Mouse (Mus musculus) C2C12 (cell line): Measurements from ENCODE around the gene Gm44790. TPM values are rescaled to one million over a fixed set of nuclear protein-coding genes. Genes with fewer than 3 reads are reported as not detected.

Source experiments
- H3K27me3 ChIP-seq: one replicate; pipeline ENCODE4 v1.6.1; 2011; ENCODE audit not compliant: control insufficient read depth, insufficient read depth, insufficient read length
- H3K36me3 ChIP-seq: one replicate; pipeline ENCODE4 v1.6.1; 2011; ENCODE audit not compliant: control insufficient read depth, insufficient read depth
- H3K4me3 ChIP-seq: one replicate; pipeline ENCODE4 v1.5.1; 2011; ENCODE audit warnings: mild to moderate bottlenecking, control low read depth; ENCODE audit not compliant: poor library complexity, insufficient read depth, severe bottlenecking
- H3K79me2 ChIP-seq: one replicate; pipeline ENCODE4 v1.6.1; 2011; ENCODE audit not compliant: control insufficient read depth, insufficient read depth
- H3K79me3 ChIP-seq: one replicate; pipeline ENCODE4 v1.6.1; 2011; ENCODE audit warnings: low read depth, control low read depth
- H3ac ChIP-seq: one replicate; pipeline ENCODE3; 2011; ENCODE audit warnings: low read depth; ENCODE audit not compliant: control insufficient read depth, insufficient read length
- CEBPB ChIP-seq: IDR thresholded peaks from one replicate; pipeline ENCODE4 v1.6.1; 2011; ENCODE audit warnings: low read depth, mild to moderate bottlenecking, control low read depth, moderate library complexity
- CTCF ChIP-seq: IDR thresholded peaks from one replicate; pipeline ENCODE4 v1.5.1; 2011; ENCODE audit not compliant: control insufficient read depth, insufficient read depth, insufficient read length
- FOSL1 ChIP-seq: IDR thresholded peaks from one replicate; pipeline ENCODE4 v1.8.0; 2011; ENCODE audit warnings: mild to moderate bottlenecking, low read length; ENCODE audit not compliant: poor library complexity, insufficient read depth, severe bottlenecking
- MAX ChIP-seq: IDR thresholded peaks from one replicate; pipeline ENCODE4 v1.6.1; 2011; ENCODE audit warnings: mild to moderate bottlenecking, control low read depth
- MYOD1 ChIP-seq: IDR thresholded peaks from one replicate; pipeline ENCODE4 v1.6.1; 2011; ENCODE audit warnings: low read depth; ENCODE audit not compliant: control insufficient read depth, insufficient read length
- MYOG ChIP-seq: IDR thresholded peaks from one replicate; pipeline ENCODE4 v1.6.1; 2011; ENCODE audit not compliant: control insufficient read depth, insufficient read length; ENCODE audit errors: extremely low read depth
- USF1 ChIP-seq: IDR thresholded peaks from one replicate; pipeline ENCODE4 v1.6.1; 2011; ENCODE audit warnings: low read depth, mild to moderate bottlenecking, control low read depth, moderate library complexity
- polyA plus RNA-seq: library from polyadenylated mRNA; unstranded; fragments of >200 nt; fragmentation: generic; extraction: Trizol; gene quantifications from one replicate; pipeline ENCODE4 v1.2.1, GENCODE M21; 2012; ENCODE audit warnings: missing spikeins

The Gm44790 gene
- polyA plus RNA-seq, 1 experiment: not detected

DNA sequence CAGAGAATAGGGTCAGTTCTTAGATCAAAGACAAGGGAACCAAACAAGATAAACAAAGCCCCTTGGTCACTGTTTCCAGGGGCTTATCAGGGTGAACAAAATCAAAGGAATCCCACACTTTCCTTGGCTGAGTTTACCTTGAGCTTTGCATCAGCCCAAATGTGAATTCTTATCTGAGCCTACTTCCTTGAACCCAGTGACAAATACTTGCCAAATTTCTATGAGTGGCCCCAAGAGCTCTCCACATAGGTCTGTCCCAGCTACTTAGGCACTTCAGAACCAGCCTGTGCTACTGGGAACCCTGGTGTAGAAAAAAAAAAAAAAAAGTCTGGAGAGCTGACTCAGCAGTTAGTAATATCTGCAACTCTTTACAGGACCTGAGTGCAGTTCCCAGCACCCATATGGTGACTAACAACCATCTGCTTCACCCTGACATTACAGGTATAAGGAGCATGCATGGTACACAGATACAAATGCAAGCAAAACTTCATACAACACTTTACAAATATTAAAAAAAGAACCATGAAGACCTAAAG is 48.3 kb downstream of the Gm44790 start:
- H3K36me3 ChIP-seq: no peaks in the 10 kb centered on the region
- H3K79me3 ChIP-seq: no peaks in the 10 kb centered on the region
- H3K27me3 ChIP-seq: no peaks in the 10 kb centered on the region
- H3K79me2 ChIP-seq: peaks cover 6% of the 10 kb centered on the region
- no peak overlapping the region for H3ac ChIP-seq
- H3K4me3 ChIP-seq: no peak overlapping the region
- no peak for TF ChIP-seq MYOG
- TF ChIP-seq MAX: no peak
- no peak for TF ChIP-seq CEBPB
- no peak for TF ChIP-seq FOSL1
- no peak for TF ChIP-seq USF1
- no peak for TF ChIP-seq CTCF
- no peak for TF ChIP-seq MYOD1

DNA sequence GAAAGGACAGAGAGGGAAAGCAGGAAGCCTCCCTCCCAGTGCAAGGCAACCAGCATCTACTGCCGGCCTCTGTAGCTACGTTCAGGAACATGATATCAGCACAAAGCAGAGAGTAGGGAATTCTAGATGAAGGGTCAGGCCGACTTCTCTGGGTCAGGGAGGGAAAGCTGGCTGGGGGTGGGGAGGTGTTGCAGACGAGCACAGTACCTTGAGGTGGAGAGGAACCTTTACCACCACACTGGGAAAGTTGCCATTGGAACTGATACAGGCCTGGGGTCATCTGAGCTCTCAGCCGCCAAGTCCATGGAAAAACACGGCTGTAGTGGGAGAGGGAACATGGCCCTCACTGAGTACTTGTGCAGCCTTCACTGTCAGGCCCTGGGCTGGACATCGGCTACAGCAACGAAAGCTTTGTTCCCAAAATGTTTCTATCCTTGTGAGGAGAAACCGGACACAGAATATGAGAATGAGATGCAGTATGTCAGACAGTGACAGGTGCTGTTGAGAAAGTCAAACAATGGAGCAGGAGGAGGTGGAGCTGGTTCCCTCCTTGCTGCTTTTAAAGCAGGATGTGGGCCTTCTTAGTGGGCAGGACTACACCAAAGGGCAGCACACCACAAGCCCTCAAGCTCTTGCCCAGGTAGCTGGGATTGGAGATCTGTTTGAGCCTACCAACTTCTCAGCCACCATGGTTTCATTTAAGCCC is 49.2 kb downstream of the Gm44790 start:
- no peak overlapping the region for H3K4me3 ChIP-seq
- H3ac ChIP-seq: no peak overlapping the region
- H3K27me3 ChIP-seq: no peaks in the 10 kb centered on the region
- H3K36me3 ChIP-seq: no peaks in the 10 kb centered on the region
- H3K79me2 ChIP-seq: peaks cover 6% of the 10 kb centered on the region
- TF ChIP-seq MYOD1 (peak; percentile 73), CTCF (no peak), USF1 (no peak), MAX (no peak), MYOG (no peak), CEBPB (no peak), FOSL1 (no peak)
- no peaks in the 10 kb centered on the region for H3K79me3 ChIP-seq

DNA sequence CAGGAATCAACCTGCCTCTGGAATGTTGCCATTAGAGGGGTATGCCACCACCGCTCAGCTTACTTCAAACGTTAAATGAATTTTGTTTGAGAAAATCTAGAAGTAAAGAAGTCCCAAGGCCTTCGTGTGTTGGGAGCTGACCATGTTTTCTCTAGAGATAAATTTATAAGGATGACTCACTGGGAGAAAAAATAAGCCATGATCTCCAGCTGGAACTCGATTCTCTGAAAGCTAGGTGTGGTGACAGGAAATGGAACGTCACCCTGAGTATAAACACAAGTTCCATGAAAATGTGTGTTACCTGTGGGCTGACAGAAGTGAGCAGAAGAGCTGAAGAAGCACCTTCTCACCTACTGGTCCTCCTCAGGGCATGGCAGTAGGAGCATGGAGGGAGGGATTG is 50.5 kb downstream of the Gm44790 start:
- no peak for TF ChIP-seq MYOD1
- no peak for TF ChIP-seq CTCF
- TF ChIP-seq FOSL1: no peak
- TF ChIP-seq MAX: no peak
- TF ChIP-seq USF1: no peak
- no peak for TF ChIP-seq CEBPB
- no peak for TF ChIP-seq MYOG
- no peak overlapping the region for H3K4me3 ChIP-seq
- no peak overlapping the region for H3ac ChIP-seq
- no peaks in the 10 kb centered on the region for H3K36me3 ChIP-seq
- H3K79me2 ChIP-seq: peaks cover 6% of the 10 kb centered on the region
- no peaks in the 10 kb centered on the region for H3K27me3 ChIP-seq
- H3K79me3 ChIP-seq: no peaks in the 10 kb centered on the region

DNA sequence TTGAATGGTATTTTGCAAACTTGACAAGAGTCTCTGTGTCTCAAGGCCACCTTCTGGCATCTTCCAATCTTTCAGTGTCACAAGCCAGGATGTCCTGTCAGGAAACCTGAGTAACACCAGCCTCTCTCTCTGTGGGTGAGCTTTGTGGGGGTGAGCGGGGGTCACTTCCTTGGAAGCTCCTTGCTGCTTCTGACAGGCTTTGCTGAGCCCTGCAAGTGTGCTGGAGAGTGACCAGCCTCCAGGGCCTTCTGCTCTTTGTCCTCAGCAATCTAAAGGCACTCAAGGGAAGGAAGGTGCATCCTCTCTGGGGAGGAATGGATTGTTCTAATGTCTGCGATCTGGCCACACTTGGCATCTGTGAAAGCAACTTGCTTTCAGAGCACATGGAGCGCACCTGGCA is 52.9 kb downstream of the Gm44790 start:
- TF ChIP-seq MAX (no peak), MYOG (no peak), CTCF (no peak), FOSL1 (no peak), MYOD1 (no peak), CEBPB (no peak), USF1 (no peak)
- Histone ChIP-seq H3ac (peak overlapping the region; percentile 16), H3K79me2 (no peaks in the 10 kb centered on the region), H3K79me3 (no peaks in the 10 kb centered on the region), H3K4me3 (no peak overlapping the region), H3K27me3 (no peaks in the 10 kb centered on the region), H3K36me3 (no peaks in the 10 kb centered on the region)

DNA sequence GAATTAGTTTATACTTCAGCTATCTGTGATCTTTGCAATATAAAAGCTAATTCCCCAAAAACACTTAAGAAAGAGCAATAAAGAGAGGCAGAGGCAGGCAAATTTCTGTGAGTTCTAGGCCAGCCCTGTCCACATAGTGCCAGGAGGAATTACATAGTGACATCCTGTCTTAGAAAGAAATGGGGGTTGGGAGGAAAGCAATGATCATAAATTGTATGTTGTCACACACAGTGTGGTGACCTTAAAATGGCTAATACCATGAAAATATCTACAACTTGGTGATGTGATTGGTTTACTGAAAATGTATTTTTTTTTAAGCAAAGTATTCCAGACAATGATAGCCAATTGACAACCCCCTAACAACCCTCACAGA is 53.3 kb downstream of the Gm44790 start:
- Histone ChIP-seq H3K4me3 (no peak overlapping the region), H3K79me3 (no peaks in the 10 kb centered on the region), H3ac (no peak overlapping the region), H3K27me3 (no peaks in the 10 kb centered on the region), H3K79me2 (no peaks in the 10 kb centered on the region), H3K36me3 (no peaks in the 10 kb centered on the region)
- TF ChIP-seq MYOG (no peak), USF1 (no peak), MAX (no peak), CEBPB (no peak), CTCF (no peak), MYOD1 (no peak), FOSL1 (no peak)
